Mouse (Mus musculus): ENCODE measurements around the gene Snupn.

- TF ChIP-seq POLR2A (IDR thresholded peaks at IDR 0.05; ENCODE audit: insufficient read length, low read depth) (no peak), E2F4 (IDR thresholded peaks at IDR 0.05; ENCODE audit: insufficient read depth) (no peak)
These were observed 24.7 kb upstream of the Snupn start for GRCm38 (mm10) chr9:56926025-56926360.
